Mouse (Mus musculus) ES-E14 (cell line): ENCODE measurements at regions not wholly inside any gene's neighbourhood (a gene's known extent, or its start where the extent isn't known, plus 50 kb on each side); places are given as distances from the start of the nearest gene placed in this dataset.

Experiments used
- DNase-seq: peaks from one replicate; pipeline ENCODE4 v3.0.0-alpha.2; 2013; ENCODE audit warnings: low read depth, low spot score
- H3K27ac ChIP-seq: 2 replicates; pipeline ENCODE4 v1.5.1; 2012; ENCODE audit warnings: low read depth, mild to moderate bottlenecking, low read length, moderate library complexity, mixed read lengths; ENCODE audit not compliant: poor library complexity, insufficient read depth, severe bottlenecking
- H3K36me3 ChIP-seq: 2 replicates; pipeline ENCODE4 v1.6.1; 2012; ENCODE audit warnings: mild to moderate bottlenecking, low read length, moderate library complexity, mixed read lengths; ENCODE audit not compliant: control insufficient read depth, poor library complexity, insufficient read depth, severe bottlenecking
- H3K4me1 ChIP-seq, 2 experiments: fragments of 150-350 bp in 1 of 2; sonication (generic) in 1 of 2; 2 replicates each; pipeline ENCODE4 v1.6.1; 2012; ENCODE audit warnings: low read length in 2 of 2, mild to moderate bottlenecking in 1 of 2, mixed read lengths in 1 of 2; ENCODE audit not compliant: control insufficient read depth in 2 of 2, insufficient read depth in 2 of 2, poor library complexity in 1 of 2
- H3K4me3 ChIP-seq, 2 experiments: fragments of 150-350 bp in 1 of 2; sonication (generic) in 1 of 2; 2 replicates each; pipeline ENCODE4 v1.5.1; 2012; ENCODE audit warnings: low read length in 2 of 2, low read depth in 1 of 2, mild to moderate bottlenecking in 1 of 2, mixed read lengths in 1 of 2; ENCODE audit not compliant: insufficient read depth in 1 of 2, poor library complexity in 1 of 2, severe bottlenecking in 1 of 2
- H3K9ac ChIP-seq: 2 replicates; pipeline ENCODE4 v1.6.1; 2012; ENCODE audit warnings: low read depth, mild to moderate bottlenecking, low read length, mixed read lengths; ENCODE audit not compliant: poor library complexity, insufficient read depth, severe bottlenecking
- H3K9me3 ChIP-seq: fragments of 150-350 bp; sonication (generic); 2 replicates; pipeline ENCODE4 v1.6.1; 2012; ENCODE audit warnings: low read depth, mild to moderate bottlenecking, low read length; ENCODE audit not compliant: control insufficient read depth, insufficient read depth
- CHD2 ChIP-seq: IDR thresholded peaks from 2 replicates; pipeline ENCODE4 v1.6.1; 2014; ENCODE audit warnings: mild to moderate bottlenecking, low read depth, low read length, inconsistent platforms
- HCFC1 ChIP-seq: IDR thresholded peaks from 2 replicates; pipeline ENCODE4 v1.6.1; 2012; ENCODE audit warnings: low read length, inconsistent platforms, borderline replicate concordance; ENCODE audit not compliant: insufficient read depth
- MAFK ChIP-seq: IDR thresholded peaks from 2 replicates; pipeline ENCODE4 v1.6.1; 2014; ENCODE audit warnings: mild to moderate bottlenecking, low read depth, low read length, inconsistent platforms; ENCODE audit not compliant: insufficient read depth
- ZC3H11A ChIP-seq: IDR thresholded peaks from 2 replicates; pipeline ENCODE4 v1.6.1; 2012; ENCODE audit warnings: low read depth, mild to moderate bottlenecking, inconsistent platforms, low read length, borderline replicate concordance
- ZNF384 ChIP-seq: IDR thresholded peaks from 2 replicates; pipeline ENCODE4 v1.6.1; 2012; ENCODE audit warnings: low read depth, low read length, inconsistent platforms
- in situ Hi-C, 2 experiments: fragments of 600-800 bp; cut with MboI; formaldehyde crosslinking; loops; one replicate each; pipeline ENCODE4 v1.15.1; 2025; ENCODE audit warnings: low sequenced_read_pairs in 2 of 2, inconsistent platforms in 1 of 2; ENCODE audit not compliant: unreplicated experiment in 2 of 2

- TF ChIP-seq ZC3H11A (no peak), HCFC1 (no peak), CHD2 (no peak), MAFK (no peak), ZNF384 (no peak)
- Histone ChIP-seq H3K4me1 (peaks cover 4 to 14% of the 10 kb centered on the region in 2 experiments; a peak in 3 of 4 replicates), H3K36me3 (no peaks in the 10 kb centered on the region), H3K9ac (no peak overlapping the region), H3K27ac (peak overlapping the region; percentile 78), H3K4me3 (no peak overlapping the region), H3K9me3 (0 out of 2 replicates have a peak, but pooled peaks cover 3% of the 10 kb centered on the region)
- peak; percentile 67 for DNase-seq
- in situ Hi-C loops, result no loop called here
Observed at GRCm38 (mm10) chr17:10078536-10079319, 240.9 kb downstream of the Qk start.

- Histone ChIP-seq H3K9me3 (0 out of 2 replicates have a peak, but pooled peaks cover 3% of the 10 kb centered on the region), H3K27ac (no peak overlapping the region), H3K36me3 (no peaks in the 10 kb centered on the region), H3K4me3 (no peak overlapping the region), H3K4me1 (no peaks in the 10 kb centered on the region), H3K9ac (no peak overlapping the region)
- TF ChIP-seq HCFC1 (no peak), ZC3H11A (no peak), CHD2 (no peak)
- no peak for DNase-seq
- in situ Hi-C loops, result no loop called here
Observed at GRCm38 (mm10) chr17:10073301-10073700, 246.4 kb downstream of the Qk start.

GRCm38 (mm10) chr17:10069251-10069650 is 250.4 kb downstream of the Qk start:
- in situ Hi-C loops, result no loop called here
- Histone ChIP-seq H3K27ac (no peak overlapping the region), H3K4me3 (no peak overlapping the region), H3K4me1 (no peaks in the 10 kb centered on the region), H3K9ac (no peak overlapping the region), H3K36me3 (no peaks in the 10 kb centered on the region), H3K9me3 (no peaks in the 10 kb centered on the region)
- no peak for TF ChIP-seq ZC3H11A
- no peak for DNase-seq

- DNase-seq, result no peak
- in situ Hi-C loops, result no loop called here
- Histone ChIP-seq H3K27ac (no peak overlapping the region), H3K4me1 (no peaks in the 10 kb centered on the region), H3K36me3 (no peaks in the 10 kb centered on the region), H3K4me3 (no peak overlapping the region), H3K9me3 (no peaks in the 10 kb centered on the region), H3K9ac (no peak overlapping the region)
- TF ChIP-seq MAFK (no peak), CHD2 (no peak), ZC3H11A (no peak), HCFC1 (no peak), ZNF384 (no peak)
Observed at GRCm38 (mm10) chr17:10065131-10065530, 254.5 kb downstream of the Qk start.
